Mouse (Mus musculus): ENCODE measurements at regions not wholly inside any gene's neighbourhood (a gene's known extent, or its start where the extent isn't known, plus 50 kb on each side); places are given as distances from the start of the nearest gene placed in this dataset.

DNA sequence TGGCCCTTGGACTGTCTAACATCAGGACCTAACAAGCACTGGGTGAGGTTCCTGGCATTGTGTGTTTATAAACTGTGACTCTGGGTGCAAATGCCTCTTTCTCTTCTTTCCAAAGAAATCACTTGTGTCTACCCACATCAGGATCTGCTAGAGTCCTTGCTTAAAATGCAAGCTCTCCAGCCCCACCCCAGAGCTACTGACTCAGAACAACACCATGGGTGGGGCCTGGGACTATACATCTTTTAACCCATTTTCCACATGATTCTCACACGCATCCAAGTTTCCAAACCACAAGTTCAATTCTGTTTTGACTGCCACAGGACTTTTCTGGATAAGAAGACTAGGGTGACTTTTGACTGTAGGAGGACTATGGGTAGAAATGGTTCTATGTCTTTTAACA, 88.7 kb upstream of the 4930412O13Rik start:
- H3K4me3 ChIP-seq: no peak overlapping the region
- intact Hi-C loops (cut with DNase I): no loop called here
- no peak for TF ChIP-seq CTCF (IDR thresholded peaks at IDR 0.05)
- no peak overlapping the region for H3K27ac ChIP-seq
- no peak for DNase-seq (ENCODE audit: extremely low spot score in 1 of 2, low spot score in 2 of 2)

DNA sequence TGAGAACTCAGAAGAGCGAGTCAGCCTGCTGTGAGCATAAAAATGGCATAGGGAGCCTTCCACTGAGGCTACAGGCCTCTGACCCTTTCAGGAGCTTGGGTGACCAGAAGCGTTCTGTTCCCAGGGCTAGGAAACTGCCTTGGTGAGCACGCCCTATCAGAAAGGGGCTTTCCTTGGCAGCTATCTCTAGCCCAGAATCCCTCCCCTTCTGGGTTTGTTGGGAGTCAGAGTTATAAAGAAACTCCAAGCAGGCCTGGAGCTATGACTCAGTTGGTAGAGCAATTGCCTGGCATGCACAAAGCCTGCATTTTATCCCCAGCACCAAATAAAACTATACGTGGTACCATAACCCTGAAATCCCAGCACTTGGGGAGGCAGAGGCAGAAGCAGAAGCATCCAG, 85.7 kb upstream of the 4930412O13Rik start:
- Histone ChIP-seq H3K4me3 (no peak overlapping the region), H3K27ac (no peak overlapping the region)
- no peak for DNase-seq (ENCODE audit: extremely low spot score in 1 of 2, low spot score in 2 of 2)
- no peak for TF ChIP-seq CTCF (IDR thresholded peaks at IDR 0.05)
- intact Hi-C loops (cut with DNase I): no loop called here

DNA sequence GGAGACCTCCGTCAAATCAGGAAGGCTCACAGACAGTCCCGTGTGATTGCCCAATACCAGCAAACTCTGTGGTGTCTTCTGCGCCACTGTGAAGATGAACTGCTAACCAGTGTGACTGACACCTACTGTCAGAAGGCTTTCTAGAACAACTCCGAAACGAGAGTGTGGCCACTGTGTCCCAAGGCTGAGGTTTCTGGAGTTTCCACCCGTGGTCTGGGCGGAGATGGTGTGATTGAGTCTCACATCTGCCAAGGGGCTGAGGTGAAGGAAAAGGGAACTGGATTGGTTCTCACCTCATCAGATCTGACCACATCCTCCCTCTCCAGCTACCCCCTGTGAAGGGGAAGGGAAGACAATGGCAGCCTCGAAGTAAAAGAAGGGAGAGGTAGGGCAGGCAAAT, 79.6 kb upstream of the 4930412O13Rik start:
- DNase-seq (ENCODE audit: extremely low spot score in 1 of 2, low spot score in 2 of 2): no peak
- intact Hi-C loops (cut with DNase I): no loop called here
- H3K4me3 ChIP-seq: no peak overlapping the region
- no peak for TF ChIP-seq CTCF (IDR thresholded peaks at IDR 0.05)
- no peak overlapping the region for H3K27ac ChIP-seq

DNA sequence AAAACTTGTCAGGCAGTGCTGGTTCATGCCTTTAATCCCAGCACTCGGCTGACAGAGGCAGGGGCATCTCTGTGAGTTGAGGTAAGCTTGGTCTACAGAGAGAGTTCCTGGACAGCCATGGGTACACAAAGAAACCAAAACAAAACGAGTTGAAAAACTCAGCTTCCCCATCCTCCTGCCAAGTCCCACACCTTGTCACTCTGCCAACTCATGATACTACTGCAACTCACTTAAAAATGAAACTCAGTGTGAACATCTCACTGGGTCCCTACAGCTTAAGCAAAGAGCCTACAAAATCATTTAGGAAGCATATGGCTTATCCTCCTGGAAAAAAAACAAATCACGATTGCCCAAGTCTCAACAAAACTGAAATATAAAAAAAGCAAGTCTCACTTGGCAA, 76.7 kb upstream of the 4930412O13Rik start:
- intact Hi-C loops (cut with DNase I): no loop called here
- DNase-seq (ENCODE audit: extremely low spot score in 1 of 2, low spot score in 2 of 2): no peak
- TF ChIP-seq CTCF (IDR thresholded peaks at IDR 0.05): no peak
- no peak overlapping the region for H3K27ac ChIP-seq
- no peak overlapping the region for H3K4me3 ChIP-seq

DNA sequence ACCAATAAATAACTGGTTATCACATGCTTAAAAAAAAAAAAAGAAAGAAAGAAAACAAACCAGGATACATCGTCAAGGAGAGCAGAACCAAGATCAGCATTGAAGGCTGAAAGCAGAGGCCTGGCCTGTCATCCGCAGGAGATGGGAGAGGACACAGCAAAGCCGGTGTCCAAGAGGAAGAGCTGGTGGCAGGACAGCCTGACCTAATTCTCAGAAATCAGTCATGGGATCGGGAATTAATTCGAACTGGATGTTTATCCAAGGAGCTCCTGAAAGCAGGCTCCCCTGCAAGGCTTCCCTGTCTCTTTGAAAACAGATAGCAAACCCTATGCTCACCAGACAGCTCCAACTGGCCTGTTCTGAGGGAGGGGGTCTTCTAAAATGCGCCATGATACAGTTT, 75.5 kb upstream of the 4930412O13Rik start:
- Histone ChIP-seq H3K4me3 (no peak overlapping the region), H3K27ac (no peak overlapping the region)
- no peak for TF ChIP-seq CTCF (IDR thresholded peaks at IDR 0.05)
- intact Hi-C loops (cut with DNase I): no loop called here
- no peak for DNase-seq (ENCODE audit: extremely low spot score in 1 of 2, low spot score in 2 of 2)

Measured in left cerebral cortex, adult 2 months (tissue).